Mouse (Mus musculus) MEL (cell line): ENCODE measurements at regions not wholly inside any gene's neighbourhood (a gene's known extent, or its start where the extent isn't known, plus 50 kb on each side); places are given as distances from the start of the nearest gene placed in this dataset.

Experiments used
- DNase-seq: peaks from one replicate; pipeline ENCODE4 v3.0.0; 2011; ENCODE audit warnings: low read depth, low spot score
- H3K27ac ChIP-seq: 2 replicates; pipeline ENCODE4 v1.5.1; 2012; ENCODE audit warnings: low read depth, mild to moderate bottlenecking, control low read depth, low read length, moderate library complexity; ENCODE audit not compliant: control insufficient read depth
- H3K27me3 ChIP-seq, 2 experiments: fragments of 150-350 bp in 1 of 2; sonication (generic) in 1 of 2; 2 replicates each; pipeline ENCODE4 v1.6.1; 2012; ENCODE audit warnings: low read length in 2 of 2, mild to moderate bottlenecking in 2 of 2, improper control_type of control experiment in 1 of 2, moderate library complexity in 1 of 2; ENCODE audit not compliant: insufficient read depth in 2 of 2, control insufficient read depth in 1 of 2
- H3K36me3 ChIP-seq, 2 experiments: 2 replicates each; pipeline ENCODE4 v1.6.1; 2012 to 2014; ENCODE audit warnings: low read length in 2 of 2, improper control_type of control experiment in 1 of 2, inconsistent platforms in 1 of 2, mild to moderate bottlenecking in 1 of 2; ENCODE audit not compliant: insufficient read depth in 2 of 2, control insufficient read depth in 1 of 2
- H3K4me1 ChIP-seq, 2 experiments: fragments of 150-350 bp in 1 of 2; sonication (generic) in 1 of 2; 2 replicates each; pipeline ENCODE4 v1.6.1; 2012; ENCODE audit warnings: low read length in 2 of 2, improper control_type of control experiment in 1 of 2, mild to moderate bottlenecking in 1 of 2; ENCODE audit not compliant: insufficient read depth in 2 of 2, control insufficient read depth in 1 of 2
- H3K4me3 ChIP-seq, 2 experiments: fragments of 150-350 bp in 1 of 2; sonication (generic) in 1 of 2; 2 replicates each; pipeline ENCODE4 v1.5.1; 2012; ENCODE audit warnings: low read depth in 2 of 2, low read length in 2 of 2, mild to moderate bottlenecking in 2 of 2, moderate library complexity in 2 of 2, control low read depth in 1 of 2, improper control_type of control experiment in 1 of 2; ENCODE audit not compliant: control insufficient read depth in 1 of 2, insufficient read depth in 1 of 2
- H3K79me2 ChIP-seq: 2 replicates; pipeline ENCODE4 v1.6.1; 2012; ENCODE audit warnings: mild to moderate bottlenecking, low read length, moderate library complexity; ENCODE audit not compliant: control insufficient read depth, poor library complexity, insufficient read depth
- H3K9ac ChIP-seq: 2 replicates; pipeline ENCODE4 v1.6.1; 2012; ENCODE audit warnings: low read depth, mild to moderate bottlenecking, control low read depth, low read length, moderate library complexity; ENCODE audit not compliant: control insufficient read depth, poor library complexity, severe bottlenecking
- H3K9me3 ChIP-seq: fragments of 150-350 bp; sonication (generic); replicated peaks from 2 replicates; pipeline ENCODE4 v1.6.1; 2012; ENCODE audit warnings: mild to moderate bottlenecking, low read length, improper control_type of control experiment, moderate library complexity; ENCODE audit not compliant: insufficient read depth
- BHLHE40 ChIP-seq: IDR thresholded peaks from 2 replicates; pipeline ENCODE4 v1.6.1; 2012; ENCODE audit warnings: low read depth, mild to moderate bottlenecking, inconsistent platforms, low read length, improper control_type of control experiment, borderline replicate concordance
- CHD1 ChIP-seq: IDR thresholded peaks from 2 replicates; pipeline ENCODE4 v1.6.1; 2012; ENCODE audit warnings: low read depth, mild to moderate bottlenecking, inconsistent platforms, low read length, improper control_type of control experiment
- CHD2 ChIP-seq: IDR thresholded peaks from 2 replicates; pipeline ENCODE4 v1.6.1; 2011; ENCODE audit warnings: low read length, improper control_type of control experiment
- CTCF ChIP-seq, 3 experiments: IDR thresholded peaks in 2 of 3; conservative IDR thresholded peaks in 1 of 3; 2 replicates each; pipeline ENCODE4 v1.5.1; 2011 to 2012; ENCODE audit warnings: low read length in 3 of 3, low read depth in 2 of 3, mild to moderate bottlenecking in 2 of 3, improper control_type of control experiment in 1 of 3, inconsistent platforms in 1 of 3, mixed read lengths in 1 of 3, moderate library complexity in 1 of 3; ENCODE audit not compliant: control insufficient read depth in 1 of 3, insufficient read depth in 1 of 3, poor library complexity in 1 of 3, severe bottlenecking in 1 of 3
- E2F4 ChIP-seq: IDR thresholded peaks from 2 replicates; pipeline ENCODE4 v1.6.1; 2011; ENCODE audit warnings: low read depth, low read length, improper control_type of control experiment, borderline replicate concordance
- EP300 ChIP-seq, 2 experiments: IDR thresholded peaks; 2 replicates each; pipeline ENCODE4 v1.6.1; 2011; ENCODE audit warnings: improper control_type of control experiment in 2 of 2, low read length in 2 of 2, low read depth in 1 of 2, mild to moderate bottlenecking in 1 of 2
- ETS1 ChIP-seq: IDR thresholded peaks from 2 replicates; pipeline ENCODE4 v1.6.1; 2012; ENCODE audit warnings: low read depth, mild to moderate bottlenecking, inconsistent platforms, low read length, improper control_type of control experiment, moderate library complexity
- GABPA ChIP-seq: IDR thresholded peaks from 2 replicates; pipeline ENCODE4 v1.6.1; 2012; ENCODE audit warnings: low read depth, mild to moderate bottlenecking, inconsistent platforms, low read length, improper control_type of control experiment, moderate library complexity
- GATA1 ChIP-seq: IDR thresholded peaks from 2 replicates; pipeline ENCODE4 v1.6.1; 2011; ENCODE audit warnings: low read depth, low read length, improper control_type of control experiment
- HCFC1 ChIP-seq: IDR thresholded peaks from 2 replicates; pipeline ENCODE4 v1.6.1; 2012; ENCODE audit warnings: low read depth, mild to moderate bottlenecking, inconsistent platforms, low read length, improper control_type of control experiment, moderate library complexity
- MAFK ChIP-seq: IDR thresholded peaks from 2 replicates; pipeline ENCODE4 v1.6.1; 2011; ENCODE audit warnings: low read depth, mild to moderate bottlenecking, low read length, improper control_type of control experiment, borderline replicate concordance
- MAZ ChIP-seq: IDR thresholded peaks from 2 replicates; pipeline ENCODE4 v1.6.1; 2012; ENCODE audit warnings: low read depth, mild to moderate bottlenecking, inconsistent platforms, low read length, improper control_type of control experiment
- MEF2A ChIP-seq: IDR thresholded peaks from 2 replicates; pipeline ENCODE4 v1.6.1; 2014; ENCODE audit warnings: low read depth, mild to moderate bottlenecking, inconsistent platforms, low read length, improper control_type of control experiment; ENCODE audit not compliant: poor library complexity, insufficient replicate concordance, severe bottlenecking; ENCODE audit errors: extremely low read depth
- MYB ChIP-seq: IDR thresholded peaks from 2 replicates; pipeline ENCODE4 v1.6.1; 2011; ENCODE audit warnings: mild to moderate bottlenecking, low read depth, low read length, improper control_type of control experiment
- NRF1 ChIP-seq: IDR thresholded peaks from 2 replicates; pipeline ENCODE4 v1.6.1; 2014; ENCODE audit warnings: low read depth, mild to moderate bottlenecking, inconsistent platforms, low read length, improper control_type of control experiment, moderate library complexity; ENCODE audit not compliant: poor library complexity, insufficient read depth, severe bottlenecking
- POLR2A ChIP-seq, 2 experiments: IDR thresholded peaks; 2 replicates each; pipeline ENCODE4 v1.6.1; 2011 to 2012; ENCODE audit warnings: low read length in 2 of 2, mild to moderate bottlenecking in 2 of 2, control low read depth in 1 of 2, improper control_type of control experiment in 1 of 2, low read depth in 1 of 2, moderate library complexity in 1 of 2; ENCODE audit not compliant: control insufficient read depth in 1 of 2, insufficient read depth in 1 of 2, poor library complexity in 1 of 2
- RCOR1 ChIP-seq: IDR thresholded peaks from 2 replicates; pipeline ENCODE4 v1.6.1; 2012; ENCODE audit warnings: low read depth, mild to moderate bottlenecking, inconsistent platforms, low read length, improper control_type of control experiment
- SMC3 ChIP-seq: IDR thresholded peaks from 2 replicates; pipeline ENCODE4 v1.6.1; 2011; ENCODE audit warnings: low read depth, low read length, improper control_type of control experiment
- TBP ChIP-seq: IDR thresholded peaks from 2 replicates; pipeline ENCODE4 v1.8.0; 2011; ENCODE audit warnings: low read depth, low read length, improper control_type of control experiment
- TCF12 ChIP-seq: IDR thresholded peaks from 2 replicates; pipeline ENCODE4 v1.6.1; 2014; ENCODE audit warnings: low read depth, mild to moderate bottlenecking, inconsistent platforms, low read length, improper control_type of control experiment, moderate library complexity
- UBTF ChIP-seq: IDR thresholded peaks from 2 replicates; pipeline ENCODE4 v1.6.1; 2012; ENCODE audit warnings: low read depth, mild to moderate bottlenecking, inconsistent platforms, low read length, improper control_type of control experiment, moderate library complexity, borderline replicate concordance; ENCODE audit not compliant: insufficient read depth
- USF2 ChIP-seq, 2 experiments: IDR thresholded peaks; 2 replicates each; pipeline ENCODE4 v1.6.1; 2011 to 2012; ENCODE audit warnings: improper control_type of control experiment in 2 of 2, low read length in 2 of 2, borderline replicate concordance in 1 of 2, inconsistent platforms in 1 of 2, low read depth in 1 of 2, mild to moderate bottlenecking in 1 of 2; ENCODE audit not compliant: insufficient read depth in 1 of 2
- ZKSCAN1 ChIP-seq: IDR thresholded peaks from 2 replicates; pipeline ENCODE4 v1.6.1; 2012; ENCODE audit warnings: low read depth, mild to moderate bottlenecking, inconsistent platforms, low read length, improper control_type of control experiment, moderate library complexity

GRCm38 (mm10) chr2:50942741-50943140 is 206.2 kb downstream of the Rnd3 start:
- Histone ChIP-seq H3K36me3 (no peaks in the 10 kb centered on the region), H3K4me3 (no peak overlapping the region), H3K79me2 (no peaks in the 10 kb centered on the region), H3K9ac (no peak overlapping the region), H3K9me3 (no peaks in the 10 kb centered on the region), H3K27me3 (no peaks in the 10 kb centered on the region), H3K27ac (no peak overlapping the region), H3K4me1 (no peaks in the 10 kb centered on the region)
- no peak for DNase-seq
- no peak for TF ChIP-seq E2F4
- no peak for TF ChIP-seq GATA1
- no peak for TF ChIP-seq GABPA
- TF ChIP-seq EP300 (IDR thresholded peaks at IDR 0.05; ENCODE audit: low read depth in 1 of 2, low read length in 2 of 2) = no peak
- TF ChIP-seq UBTF = no peak

DNA sequence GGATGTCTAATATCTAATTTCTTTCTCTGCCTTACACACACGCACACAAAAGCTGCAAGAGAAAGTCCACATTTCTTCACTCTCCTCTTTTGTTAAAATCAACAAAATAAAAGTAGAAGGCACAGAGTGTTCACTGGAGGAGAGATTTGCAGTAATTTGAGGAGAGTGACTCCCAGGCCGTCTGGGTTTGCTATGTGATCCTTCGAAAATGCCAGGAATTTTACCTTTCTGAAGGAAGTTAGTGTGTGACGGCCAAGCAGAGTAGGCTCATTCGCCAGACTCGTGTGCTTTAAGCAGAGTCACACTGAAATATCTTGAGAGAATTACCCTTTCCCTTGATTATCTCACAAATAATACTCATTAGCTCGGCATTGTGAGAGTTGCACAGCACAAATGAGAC is 216.0 kb downstream of the Rnd3 start:
- no peak for DNase-seq
- Histone ChIP-seq H3K79me2 (no peaks in the 10 kb centered on the region), H3K9ac (no peak overlapping the region), H3K9me3 (no peaks in the 10 kb centered on the region), H3K27ac (no peak overlapping the region), H3K36me3 (no peaks in the 10 kb centered on the region), H3K4me1 (no peaks in the 10 kb centered on the region), H3K27me3 (no peaks in the 10 kb centered on the region), H3K4me3 (no peak overlapping the region)
- TF ChIP-seq SMC3 (no peak), MYB (no peak), ZKSCAN1 (no peak), CHD2 (no peak), MAZ (no peak), POLR2A (IDR thresholded peaks at IDR 0.05; ENCODE audit: control insufficient read depth in 1 of 2, insufficient read depth in 1 of 2, low read depth in 1 of 2, low read length in 2 of 2, poor library complexity in 1 of 2) (no peak), CTCF (IDR thresholded peaks at IDR 0.05 in 2 of 3, conservative IDR thresholded peaks at IDR 0.05 in 1 of 3; ENCODE audit: control insufficient read depth in 1 of 3, insufficient read depth in 1 of 3, low read depth in 2 of 3, low read length in 3 of 3, poor library complexity in 1 of 3, severe bottlenecking in 1 of 3) (no peak), GABPA (no peak), USF2 (IDR thresholded peaks at IDR 0.05; ENCODE audit: borderline replicate concordance in 1 of 2, insufficient read depth in 1 of 2, low read depth in 1 of 2, low read length in 2 of 2) (no peak), MAFK (no peak), NRF1 (no peak), TCF12 (no peak), BHLHE40 (no peak), CHD1 (no peak), RCOR1 (no peak), MEF2A (no peak), TBP (no peak), GATA1 (no peak), HCFC1 (no peak), ETS1 (no peak)
